Comparison of ENCODE assay signal across 9 mouse cellular contexts in genomic region chr11:64599178-64599577, GRCm38 (mm10).
DNase-seq lines count a peak whose midpoint lies in the region; ATAC-seq and TF ChIP-seq lines count a peak whose summit lies in the region.
"Had no signal": no experiment of that assay in that cellular context is flagged by ENCODE, and none has a peak within 500 bp of the region (broad histone marks: within the 10 kb centered on the region; RNA-seq: fewer than 3 reads in every experiment).

No protein-coding gene starts in this region.

- WGBS in heart, postnatal 0 days = 20% methylated on average over 3 of the region's 3 CpGs

- no peak; the same call in 1 of the 2 replicates for TF ChIP-seq EP300 in heart, postnatal 0 days (IDR thresholded peaks at IDR 0.05; ENCODE audit: low read depth)

- no peak for TF ChIP-seq CTCF in gastrocnemius, adult 2 months (IDR thresholded peaks at IDR 0.05)
- TF ChIP-seq CTCF in heart, postnatal 0 days (IDR thresholded peaks at IDR 0.05; ENCODE audit: low read depth) = no peak

- no peak overlapping the region for H3K4me3 ChIP-seq in gastrocnemius, adult 2 months
- no peak overlapping the region for H3K4me3 ChIP-seq in heart, postnatal 0 days (ENCODE audit: low read depth, low read length)
- H3K4me3 ChIP-seq: limb, embryonic 12.5 days had no signal

- H3K36me3 ChIP-seq in heart, postnatal 0 days (replicated peaks; ENCODE audit: control insufficient read depth, insufficient read depth, low read length) = no peaks in the 10 kb centered on the region
- H3K36me3 ChIP-seq: limb, embryonic 12.5 days had no signal

- H3K4me2 ChIP-seq in heart, postnatal 0 days (ENCODE audit: low read depth, low read length) = no peak overlapping the region
- H3K4me2 ChIP-seq: limb, embryonic 12.5 days had no signal

- H3K9me3 ChIP-seq in heart, postnatal 0 days (replicated peaks; ENCODE audit: control insufficient read depth, low read length) = no peaks in the 10 kb centered on the region

- peaks cover 24% of the 10 kb centered on the region for H3K27me3 ChIP-seq in heart, postnatal 0 days (ENCODE audit: control insufficient read depth, insufficient read depth, low read length)

- intact Hi-C loops in gastrocnemius, adult 2 months (cut with DNase I) = no loop called here

- peak; percentile 71 for ATAC-seq in heart, postnatal 0 days (ENCODE audit: insufficient read depth, low read depth)

- H3K27ac ChIP-seq in gastrocnemius, adult 2 months = no peak overlapping the region
- no peak overlapping the region for H3K27ac ChIP-seq in heart, postnatal 0 days (ENCODE audit: low read depth)
- H3K27ac ChIP-seq: limb, embryonic 12.5 days had no signal

- H3K9ac ChIP-seq in heart, postnatal 0 days (replicated peaks; ENCODE audit: low read depth, low read length) = no peak overlapping the region
- H3K9ac ChIP-seq: limb, embryonic 12.5 days had no signal

- 0 out of 2 replicates have a peak, but pooled peaks cover 11% of the 10 kb centered on the region for H3K4me1 ChIP-seq in heart, postnatal 0 days (ENCODE audit: control insufficient read depth, insufficient read depth)

- peak; percentile 57 for DNase-seq in gastrocnemius, adult 2 months
- no peak for DNase-seq in gastrocnemius, postnatal 25 days
- DNase-seq in adrenal gland, postnatal 36 days = peak; percentile 88
- peak; percentile 59 for DNase-seq in heart, postnatal 0 days (ENCODE audit: low spot score)
- DNase-seq in lung, postnatal 25 days (ENCODE audit: low spot score) = peak; percentile 90
- no peak for DNase-seq in thymus, postnatal 4 days
- DNase-seq in right cerebral cortex, postnatal 14 days = no peak
- DNase-seq in T-cell, adult 2 months (ENCODE audit: low spot score) = no peak

Comparison
In these comparisons a context has a peak if more than half of its experiments do, and no peak if none do; other contexts are left out.
1. DNase-seq: peak in gastrocnemius, adult 2 months (single experiment), adrenal gland, postnatal 36 days (2 of 2), heart, postnatal 0 days (single experiment) and lung, postnatal 25 days (single experiment); none in gastrocnemius, postnatal 25 days (single experiment), thymus, postnatal 4 days (single experiment), right cerebral cortex, postnatal 14 days (single experiment) and T-cell, adult 2 months (single experiment).